Mouse (Mus musculus) hindbrain, embryonic 14.5 days (tissue): ENCODE data around the gene Rbms2. TPM values are rescaled to one million over a fixed set of nuclear protein-coding genes. Genes with fewer than 3 reads are reported as not detected.
A peak's percentile ranks its signal among the peaks of the same experiment; 100 is the strongest.
"Not testable (repeated sequence)": the region's sequence is repeated elsewhere in the genome, so short reads cannot be mapped to it uniquely, and the experiment has no call there.

Source experiments
- ATAC-seq: fragments of 200-750 bp; cut with Nextera tagmentation; 2 replicates; pipeline ENCODE4 v1.8.0; 2017; ENCODE audit warnings: moderate number of reproducible peaks, mild to moderate bottlenecking, moderate TSS enrichment, moderate library complexity; ENCODE audit not compliant: low FRiP score
- DNase-seq: peaks from one replicate; pipeline ENCODE4 v3.0.0-alpha.2; 2015; ENCODE audit warnings: low spot score
- H3K27ac ChIP-seq: fragments of 300-500 bp; sonication (generic); 2 replicates; pipeline ENCODE4 v1.5.1; 2014; ENCODE audit warnings: mild to moderate bottlenecking, moderate library complexity
- H3K27me3 ChIP-seq: fragments of 300-500 bp; sonication (generic); 2 replicates; pipeline ENCODE4 v1.6.1; 2014; ENCODE audit warnings: mild to moderate bottlenecking, low read length, mixed read lengths; ENCODE audit not compliant: control insufficient read depth, insufficient read depth
- H3K36me3 ChIP-seq: fragments of 300-500 bp; sonication (generic); replicated peaks from 2 replicates; pipeline ENCODE4 v1.6.1; 2014; ENCODE audit not compliant: control insufficient read depth, insufficient read depth
- H3K4me1 ChIP-seq: fragments of 300-500 bp; sonication (generic); replicated peaks from 2 replicates; pipeline ENCODE4 v1.6.1; 2014; ENCODE audit warnings: antibody characterized with exemption, low read length, mixed read lengths; ENCODE audit not compliant: control insufficient read depth, insufficient read depth
- H3K4me2 ChIP-seq: fragments of 300-500 bp; sonication (generic); replicated peaks from 2 replicates; pipeline ENCODE4 v1.6.1; 2014; ENCODE audit warnings: mild to moderate bottlenecking, moderate library complexity
- H3K4me3 ChIP-seq: fragments of 300-500 bp; sonication (generic); replicated peaks from 2 replicates; pipeline ENCODE4 v1.5.1; 2014; ENCODE audit warnings: mild to moderate bottlenecking, low read length
- H3K9ac ChIP-seq: fragments of 300-500 bp; sonication (generic); 2 replicates; pipeline ENCODE4 v1.6.1; 2014
- H3K9me3 ChIP-seq: fragments of 300-500 bp; sonication (generic); 2 replicates; pipeline ENCODE4 v1.6.1; 2016; ENCODE audit warnings: low read length; ENCODE audit not compliant: control insufficient read depth
- WGBS: fragments of 180-500 bp; shearing (Covaris S2); extraction: QIAGEN DNeasy Blood & Tissue Kit; methylation state at CpG from one replicate; pipeline ENCODE4 v1.1.7; 2014; 5-methylcytosine and 5-hydroxymethylcytosine counted together
- polyA plus RNA-seq: library from polyadenylated mRNA; unstranded; fragments of >200 nt; fragmentation: Nextera tagmentation; extraction: Ambion mirVana; gene quantifications from 2 replicates; pipeline ENCODE4 v1.2.1, GENCODE M21; 2014

Gene Rbms2
- polyA plus RNA-seq, result 7.7 and 8.2 TPM in 2 replicates

DNA sequence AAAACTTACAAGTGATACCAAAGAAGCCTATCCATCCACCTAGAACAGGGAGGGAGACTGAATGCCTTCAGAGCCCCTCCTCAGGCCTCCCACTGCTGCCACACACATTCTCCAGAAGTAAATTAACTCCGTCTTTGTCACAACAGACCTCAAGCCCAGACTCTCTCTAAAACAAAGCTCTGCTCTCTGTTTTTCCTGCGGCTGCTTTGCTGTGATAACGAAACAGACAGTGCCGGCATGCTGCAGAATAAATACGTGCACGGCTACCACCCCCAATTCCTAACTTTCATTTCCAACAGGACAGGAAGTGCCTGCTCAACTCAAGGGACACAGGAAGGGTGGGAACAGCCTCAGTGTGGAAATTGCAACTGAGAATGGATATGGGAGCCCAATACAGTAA is at the start of gene Rbms2:
Gene Rbms2 (minus strand): TSS at position 309 of the 400 bp plus-strand sequence.
- DNase-seq (no peak), ATAC-seq (no peak)
- 4% methylated on average over 6 of the region's 6 CpGs for WGBS
- Histone ChIP-seq H3K27ac (no peak within 1 kb of the TSS; the same call in 1 of the 2 replicates), H3K4me3 (no peak within 1 kb of the TSS), H3K27me3 (no peaks in the 10 kb centered on the region), H3K4me1 (peaks cover 11% of the 10 kb centered on the region), H3K9ac (peak within 1 kb of the TSS; percentile 20; the same call in 1 of the 2 replicates), H3K36me3 (no peaks in the 10 kb centered on the region), H3K4me2 (peak within 1 kb of the TSS; percentile 19), H3K9me3 (no peaks in the 10 kb centered on the region)

DNA sequence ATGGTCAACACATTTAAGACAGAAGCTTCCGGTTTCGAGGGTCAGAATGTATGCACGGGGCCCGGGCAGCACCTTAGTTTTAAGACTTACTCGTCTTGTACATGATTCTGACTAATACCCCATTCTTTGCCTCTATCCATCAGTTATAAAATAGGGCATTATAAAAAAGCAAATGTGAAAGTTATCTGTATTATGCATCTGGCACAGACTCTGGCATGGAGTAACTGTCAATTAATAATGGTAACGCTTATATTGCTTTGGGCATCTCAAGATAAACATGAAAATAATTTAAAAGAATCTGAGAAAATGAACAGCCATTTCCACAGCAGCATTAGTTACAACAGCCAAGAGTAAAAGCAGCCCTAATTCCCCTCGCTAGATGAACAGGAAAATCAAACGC is 47.9 kb upstream of the Rbms2 start:
- H3K36me3 ChIP-seq, result no peaks in the 10 kb centered on the region
- ATAC-seq, result no peak
- H3K27me3 ChIP-seq, result no peaks in the 10 kb centered on the region
- 93% methylated on average over 8 of the region's 8 CpGs for WGBS
- no peak overlapping the region for H3K27ac ChIP-seq
- no peak for DNase-seq
- no peak overlapping the region for H3K4me3 ChIP-seq
- H3K9me3 ChIP-seq, result no peaks in the 10 kb centered on the region
- H3K9ac ChIP-seq, result no peak overlapping the region
- H3K4me2 ChIP-seq, result no peak overlapping the region
- H3K4me1 ChIP-seq, result 0 out of 2 replicates have a peak, but pooled peaks cover 4% of the 10 kb centered on the region

DNA sequence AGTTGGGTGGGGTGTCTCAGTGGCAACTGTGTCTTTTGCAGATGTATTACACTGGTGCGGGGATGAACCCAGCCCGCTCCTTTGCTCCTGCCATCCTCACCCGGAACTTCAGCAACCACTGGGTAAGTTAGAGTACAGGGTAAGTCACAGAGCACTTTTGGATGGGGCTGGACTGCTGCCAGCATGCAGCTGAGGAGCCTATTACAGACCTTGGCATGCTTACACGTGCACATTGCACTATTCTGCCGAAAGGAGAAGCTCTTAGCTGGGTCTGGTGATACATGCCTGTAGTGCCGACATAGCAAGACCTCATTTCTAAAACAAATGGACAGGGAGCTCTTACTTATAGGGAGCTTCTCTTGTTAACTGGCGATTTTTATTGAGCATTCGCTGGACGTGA is 47.5 kb upstream of the Rbms2 start:
- Histone ChIP-seq H3K36me3 (no peaks in the 10 kb centered on the region), H3K4me2 (no peak overlapping the region), H3K4me3 (no peak overlapping the region), H3K9ac (no peak overlapping the region), H3K27ac (no peak overlapping the region), H3K9me3 (no peaks in the 10 kb centered on the region), H3K27me3 (no peaks in the 10 kb centered on the region), H3K4me1 (no peaks in the 10 kb centered on the region)
- WGBS, result 90% methylated on average over 9 of the region's 9 CpGs
- ATAC-seq, result no peak
- no peak for DNase-seq

DNA sequence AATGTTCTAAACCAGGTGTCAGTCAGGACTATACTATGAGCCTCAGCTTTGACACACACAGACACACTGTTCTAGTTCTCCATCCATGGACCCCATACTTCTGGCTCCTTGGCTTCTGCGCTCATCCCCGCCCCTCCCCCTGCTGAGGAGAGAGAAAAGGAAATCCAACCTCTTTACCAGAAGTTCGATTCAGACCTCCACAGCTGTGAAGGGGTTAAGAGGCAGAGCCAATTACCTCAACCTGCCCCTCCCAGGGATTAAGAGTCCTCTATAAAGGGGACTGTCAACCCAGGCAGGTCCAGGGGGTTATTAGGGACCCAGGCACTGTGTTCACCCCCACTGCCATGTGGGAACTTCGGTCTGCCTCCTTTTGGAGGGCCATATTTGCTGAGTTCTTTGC is 45.4 kb upstream of the Rbms2 start, which contains the start of gene Mip:
Gene Mip (plus strand): TSS at position 301 of the 400 bp plus-strand sequence.
- ATAC-seq (no peak), DNase-seq (no peak)
- Histone ChIP-seq H3K36me3 (no peaks in the 10 kb centered on the region), H3K4me3 (no peak within 1 kb of the TSS), H3K4me2 (no peak within 1 kb of the TSS), H3K27me3 (no peaks in the 10 kb centered on the region), H3K9ac (no peak within 1 kb of the TSS), H3K9me3 (no peaks in the 10 kb centered on the region), H3K4me1 (no peaks in the 10 kb centered on the region), H3K27ac (no peak within 1 kb of the TSS)
- 49% methylated on average over 4 of the region's 4 CpGs for WGBS

DNA sequence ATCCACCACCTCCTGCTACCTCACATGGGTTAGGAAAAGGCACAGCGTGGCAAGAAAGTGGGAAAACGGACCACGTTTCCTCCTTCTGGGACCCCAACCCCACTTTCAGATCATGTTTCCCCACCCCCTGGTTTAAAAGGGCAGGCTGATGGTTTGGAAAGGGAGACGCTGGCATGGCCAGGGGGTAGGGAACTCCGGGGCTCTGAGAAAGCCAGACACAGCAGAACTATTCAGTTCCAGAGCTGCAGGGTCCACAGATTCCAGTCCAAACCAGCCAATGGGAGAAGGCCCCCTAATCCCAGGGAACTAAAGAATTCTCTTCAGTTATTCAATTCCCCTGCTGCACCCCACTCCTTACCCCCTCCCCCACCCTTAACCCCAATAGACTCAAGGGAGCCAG is 45.0 kb upstream of the Rbms2 start:
- H3K27me3 ChIP-seq, result no peaks in the 10 kb centered on the region
- H3K27ac ChIP-seq, result no peak overlapping the region
- DNase-seq (no peak), ATAC-seq (no peak)
- no peaks in the 10 kb centered on the region for H3K36me3 ChIP-seq
- H3K9ac ChIP-seq, result no peak overlapping the region
- no peaks in the 10 kb centered on the region for H3K9me3 ChIP-seq
- 61% methylated on average over 5 of the region's 5 CpGs for WGBS
- H3K4me3 ChIP-seq, result no peak overlapping the region
- H3K4me1 ChIP-seq, result no peaks in the 10 kb centered on the region
- H3K4me2 ChIP-seq, result no peak overlapping the region

DNA sequence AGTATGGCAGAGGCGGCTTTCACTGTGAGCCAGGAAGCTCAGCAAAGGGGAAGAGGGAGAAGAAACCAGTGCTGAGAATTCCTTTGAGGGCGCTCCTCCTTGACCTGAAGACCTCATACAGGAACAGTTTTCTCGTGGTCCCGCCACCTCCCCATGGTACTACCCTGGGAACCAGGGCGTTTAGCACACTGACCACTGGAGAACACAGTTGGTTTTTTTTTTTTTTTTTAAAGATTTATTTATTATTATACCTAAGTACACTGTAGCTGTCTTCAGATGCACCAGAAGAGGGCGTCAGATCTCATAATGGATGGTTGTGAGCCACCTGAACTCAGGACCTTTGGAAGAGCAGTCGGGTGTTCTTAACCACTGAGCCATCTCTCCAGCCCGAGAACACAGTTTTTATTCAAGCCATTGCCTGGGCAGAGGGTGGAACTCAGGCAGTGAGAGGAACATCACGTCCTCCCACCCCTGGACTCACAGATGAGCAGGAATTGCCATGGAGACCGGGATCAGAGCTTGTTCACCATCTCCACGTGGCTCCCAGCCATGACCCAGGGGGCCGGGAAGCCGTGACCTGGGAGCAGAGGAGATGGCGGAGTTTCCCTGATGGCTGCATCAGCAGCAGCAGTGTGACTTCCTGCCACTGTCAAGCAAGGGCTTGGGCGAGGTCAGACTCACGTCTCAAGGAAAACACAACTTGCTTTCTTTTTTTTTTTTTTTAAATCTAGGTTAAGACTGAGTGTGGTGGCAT is 41.6 kb upstream of the Rbms2 start:
- no peak overlapping the region for H3K4me3 ChIP-seq
- H3K9me3 ChIP-seq, result no peaks in the 10 kb centered on the region
- DNase-seq (no peak), ATAC-seq (no peak)
- no peak overlapping the region for H3K4me2 ChIP-seq
- 61% methylated on average over 16 of the region's 16 CpGs for WGBS
- no peak overlapping the region for H3K9ac ChIP-seq
- no peaks in the 10 kb centered on the region for H3K36me3 ChIP-seq
- H3K4me1 ChIP-seq, result no peaks in the 10 kb centered on the region
- no peak overlapping the region for H3K27ac ChIP-seq
- H3K27me3 ChIP-seq, result no peaks in the 10 kb centered on the region

DNA sequence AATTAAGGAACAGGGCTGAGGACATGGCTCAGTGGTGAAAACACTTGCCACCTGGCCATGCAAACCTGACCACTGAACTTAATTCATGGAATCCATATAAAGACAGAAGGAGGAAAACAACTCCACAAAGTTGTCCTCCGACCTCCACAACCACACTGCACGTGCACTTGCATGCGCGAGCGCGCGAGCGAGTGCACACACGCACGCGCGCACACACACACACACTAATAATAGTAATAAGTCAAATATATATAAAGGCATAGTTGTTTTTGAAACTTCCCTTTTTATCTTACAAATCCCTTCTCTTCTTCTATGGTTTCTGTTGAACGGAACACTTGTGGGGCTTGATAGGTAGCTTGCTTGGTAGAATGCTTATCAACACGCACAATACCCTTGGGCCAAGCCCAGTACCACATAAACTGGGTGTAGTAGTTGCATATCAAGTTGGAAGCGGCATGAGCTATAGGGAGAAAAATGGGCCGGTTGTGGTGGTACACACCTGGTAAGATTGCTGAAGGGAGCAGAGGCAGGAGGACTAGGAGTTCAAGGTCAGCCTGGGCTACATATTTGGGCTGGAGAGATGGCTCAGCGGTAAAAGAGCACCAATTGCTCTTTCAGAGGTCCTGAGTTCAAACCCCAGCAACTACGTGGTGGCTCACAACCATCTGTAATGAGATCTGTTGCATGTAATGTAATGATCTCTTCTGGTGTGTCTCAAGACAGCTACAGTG is 38.5 kb upstream of the Rbms2 start:
- ATAC-seq (no peak), DNase-seq (no peak)
- Histone ChIP-seq H3K4me2 (no peak overlapping the region), H3K36me3 (no peaks in the 10 kb centered on the region), H3K27ac (no peak overlapping the region), H3K4me1 (no peaks in the 10 kb centered on the region), H3K9ac (no peak overlapping the region), H3K9me3 (no peaks in the 10 kb centered on the region), H3K27me3 (0 out of 2 replicates have a peak, but pooled peaks cover 10% of the 10 kb centered on the region), H3K4me3 (no peak overlapping the region)
- WGBS, result 95% methylated on average over 18 of the region's 18 CpGs

DNA sequence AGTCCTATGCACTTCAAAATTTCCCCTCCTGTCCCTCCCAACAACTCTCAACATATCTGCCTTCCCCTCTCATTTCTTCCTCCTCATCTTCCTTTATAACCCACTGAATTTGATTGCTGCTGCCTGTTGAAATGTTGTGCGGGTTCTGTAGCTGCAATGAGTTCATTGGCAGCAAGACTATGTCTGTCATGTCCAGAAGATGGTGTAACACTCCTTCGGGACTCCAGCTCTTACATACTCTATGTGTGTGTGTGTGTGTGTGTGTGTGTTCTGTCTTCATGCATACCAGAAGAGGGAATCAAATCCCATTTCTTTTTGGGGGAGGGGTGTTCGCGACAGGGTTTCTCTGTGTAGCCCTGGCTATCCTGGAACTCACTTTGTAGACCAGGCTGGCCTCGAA is 34.9 kb upstream of the Rbms2 start:
- Histone ChIP-seq H3K4me2 (no peak overlapping the region), H3K9ac (no peak overlapping the region), H3K27ac (no peak overlapping the region), H3K9me3 (no peaks in the 10 kb centered on the region), H3K36me3 (no peaks in the 10 kb centered on the region), H3K27me3 (0 out of 2 replicates have a peak, but pooled peaks cover 10% of the 10 kb centered on the region), H3K4me1 (peaks cover 10% of the 10 kb centered on the region; the same call in 1 of the 2 replicates), H3K4me3 (no peak overlapping the region)
- 93% methylated on average over 5 of the region's 5 CpGs for WGBS
- ATAC-seq (no peak), DNase-seq (no peak)

DNA sequence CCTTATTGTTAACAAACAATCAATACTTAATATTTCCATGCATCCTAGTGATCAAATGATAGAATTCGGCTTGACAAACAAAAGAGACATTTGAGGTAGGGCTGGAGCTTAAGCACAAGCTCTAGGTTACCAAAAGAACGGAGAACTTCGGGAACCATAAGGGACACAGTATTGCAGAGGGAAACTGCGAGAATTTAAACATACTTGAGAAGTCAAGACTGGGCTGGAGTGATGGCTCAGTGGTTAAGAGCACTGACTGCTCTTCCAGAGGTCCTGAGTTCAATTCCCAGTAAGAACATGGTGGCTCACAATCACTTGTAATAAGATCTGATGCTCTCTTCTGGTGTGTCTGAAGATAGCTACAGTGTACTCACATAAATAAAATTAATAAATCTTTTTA is 34.0 kb upstream of the Rbms2 start:
- 93% methylated on average over 4 of the region's 4 CpGs for WGBS
- not testable (repeated sequence) for H3K4me2 ChIP-seq, ATAC-seq, H3K36me3 ChIP-seq, H3K4me3 ChIP-seq, H3K9me3 ChIP-seq, H3K27ac ChIP-seq, DNase-seq, H3K9ac ChIP-seq, H3K4me1 ChIP-seq
- 0 out of 2 replicates have a peak, but pooled peaks cover 10% of the 10 kb centered on the region for H3K27me3 ChIP-seq
